Mouse (Mus musculus): ENCODE data around the gene Fbxl21.

DNA sequence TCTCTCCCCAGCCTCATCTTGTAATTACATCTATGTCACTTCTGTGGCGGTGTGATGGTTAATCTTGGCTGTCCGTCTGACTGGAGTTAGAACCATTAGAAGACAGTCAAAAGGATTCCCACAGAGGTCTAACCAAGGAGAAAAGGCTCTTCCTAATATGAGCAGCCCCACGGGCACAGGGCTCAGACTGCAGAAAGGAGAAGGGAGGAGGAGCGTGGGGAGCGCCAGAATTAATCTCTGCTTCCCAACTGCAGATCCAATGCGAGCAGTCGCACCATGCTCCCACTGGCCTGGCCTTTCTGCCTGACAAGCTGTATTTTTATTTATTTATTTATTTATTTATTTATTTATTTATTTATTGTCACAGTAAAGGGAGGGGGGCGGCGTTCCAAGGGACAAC lies 21.5 kb downstream of the Fbxl21 start:
- no peak for TF ChIP-seq CTCF (IDR thresholded peaks at IDR 0.05; ENCODE audit: borderline replicate concordance, insufficient read depth, low read depth, low read length)
- no peak for TF ChIP-seq POLR2A (IDR thresholded peaks at IDR 0.05; ENCODE audit: borderline replicate concordance, insufficient read depth, low read length)

Measured in cerebellum, adult 2 months (tissue).